Mouse (Mus musculus): Measurements from ENCODE around the gene Ace3.

DNA sequence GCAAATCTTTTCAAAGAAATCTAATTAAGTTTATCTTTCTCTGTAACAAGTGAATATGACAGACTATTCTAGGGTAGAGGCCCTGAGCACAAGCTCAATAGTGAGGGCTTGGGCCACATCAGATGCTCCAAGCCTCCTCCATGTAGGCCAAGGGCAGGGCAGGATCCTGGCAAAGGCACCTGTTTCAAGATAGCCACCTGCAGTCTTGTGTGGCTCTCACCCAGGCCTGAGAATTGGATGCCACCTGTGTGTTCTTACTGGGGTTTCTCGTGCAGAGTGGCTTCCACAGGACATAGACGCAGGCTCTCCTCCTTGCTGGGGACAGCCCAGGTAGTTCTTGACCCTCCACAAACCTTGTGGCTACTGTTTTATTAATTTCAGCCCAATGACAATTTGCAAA lies 16.2 kb upstream of the Ace3 start:
- no peak for TF ChIP-seq POLR2A (IDR thresholded peaks at IDR 0.05; ENCODE audit: borderline replicate concordance, low read depth, low read length)
- no peak for TF ChIP-seq CTCF (IDR thresholded peaks at IDR 0.05; ENCODE audit: low read depth, low read length)
